ENCODE assay signal across 8 mouse cellular contexts in the genomic region with DNA sequence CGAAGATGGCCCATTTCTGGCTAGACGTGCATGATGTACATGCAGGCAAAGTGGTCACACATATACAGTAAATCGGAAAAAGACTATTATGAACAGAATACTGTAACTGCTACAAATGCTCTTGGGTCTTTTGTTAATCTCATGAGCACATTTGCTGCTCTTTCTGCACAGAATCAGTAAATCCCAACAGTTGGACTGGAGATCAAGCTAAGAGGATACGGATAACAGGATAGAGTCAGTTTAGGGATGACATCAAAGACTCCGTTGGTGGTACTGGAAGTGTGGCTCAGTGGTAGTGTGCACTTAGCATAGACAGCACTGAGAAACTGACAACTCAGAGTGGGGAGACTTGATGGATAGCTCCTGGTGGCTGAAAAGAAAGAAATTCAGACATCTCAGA. TPM values are rescaled to one million over a fixed set of nuclear protein-coding genes. Genes with fewer than 3 reads are reported as not detected.
DNase-seq lines count a peak whose midpoint lies in the region; ATAC-seq and TF ChIP-seq lines count a peak whose summit lies in the region.

No protein-coding gene starts in this region.

- H3K36me3 ChIP-seq in kidney, embryonic 14.5 days (ENCODE audit: control insufficient read depth, insufficient read depth, low read length) = peaks cover 21% of the 10 kb centered on the region
- H3K36me3 ChIP-seq in hindbrain, embryonic 16.5 days (ENCODE audit: control insufficient read depth, insufficient read depth, low read length) = peaks cover 12% of the 10 kb centered on the region; the same call in 1 of the 2 replicates

- peak overlapping the region; percentile 87 for H3K4me3 ChIP-seq in kidney, embryonic 14.5 days (ENCODE audit: low read length)
- H3K4me3 ChIP-seq in bone marrow macrophage, adult 2 months (ENCODE audit: insufficient read depth, low read length) = peak overlapping the region; percentile 81
- peak overlapping the region; percentile 63 for H3K4me3 ChIP-seq in hindbrain, embryonic 16.5 days (ENCODE audit: low read length)

- TF ChIP-seq CTCF in bone marrow macrophage, adult 2 months (IDR thresholded peaks at IDR 0.05; ENCODE audit: low read depth, low read length) = no peak

- H3K27me3 ChIP-seq in kidney, embryonic 14.5 days (ENCODE audit: control insufficient read depth, insufficient read depth, low read length) = no peaks in the 10 kb centered on the region
- H3K27me3 ChIP-seq in hindbrain, embryonic 16.5 days (replicated peaks; ENCODE audit: control insufficient read depth, insufficient read depth, low read length) = no peaks in the 10 kb centered on the region

- WGBS in kidney, embryonic 14.5 days = 35% methylated on average over 5 of the region's 5 CpGs
- 34% methylated on average over 5 of the region's 5 CpGs for WGBS in hindbrain, embryonic 16.5 days

- no peak for TF ChIP-seq POLR2A in bone marrow macrophage, adult 2 months (IDR thresholded peaks at IDR 0.05; ENCODE audit: borderline replicate concordance, low read depth, low read length)

- peaks cover 10% of the 10 kb centered on the region; the same call in 1 of the 2 replicates for H3K4me1 ChIP-seq in kidney, embryonic 14.5 days (ENCODE audit: control insufficient read depth, insufficient read depth, low read length)
- peaks cover 32% of the 10 kb centered on the region for H3K4me1 ChIP-seq in bone marrow macrophage, adult 2 months (ENCODE audit: control insufficient read depth, insufficient read depth, low read length)
- peaks cover 10% of the 10 kb centered on the region for H3K4me1 ChIP-seq in hindbrain, embryonic 16.5 days (ENCODE audit: control insufficient read depth, insufficient read depth, low read depth, low read length)

- no peaks in the 10 kb centered on the region for H3K9me3 ChIP-seq in kidney, embryonic 14.5 days (ENCODE audit: control insufficient read depth, low read length)
- H3K9me3 ChIP-seq in hindbrain, embryonic 16.5 days (ENCODE audit: control insufficient read depth, low read length) = no peaks in the 10 kb centered on the region

- H3K27ac ChIP-seq in kidney, embryonic 14.5 days (ENCODE audit: low read depth, low read length) = peak overlapping the region; percentile 96; the same call in 1 of the 2 replicates
- peak overlapping the region; percentile 86 for H3K27ac ChIP-seq in bone marrow macrophage, adult 2 months (ENCODE audit: insufficient read depth, low read depth, low read length)
- H3K27ac ChIP-seq in hindbrain, embryonic 16.5 days (ENCODE audit: low read depth, low read length) = peak overlapping the region; percentile 88

- no peak for ATAC-seq in kidney, embryonic 14.5 days (ENCODE audit: low FRiP score, low TSS enrichment)
- no peak for ATAC-seq in hindbrain, embryonic 16.5 days

- peak overlapping the region; percentile 76 for H3K4me2 ChIP-seq in kidney, embryonic 14.5 days (replicated peaks; ENCODE audit: low read depth, low read length)
- H3K4me2 ChIP-seq in hindbrain, embryonic 16.5 days (ENCODE audit: low read length) = peak overlapping the region; percentile 68

- H3K9ac ChIP-seq in kidney, embryonic 14.5 days (ENCODE audit: low read depth, low read length) = peak overlapping the region; percentile 85
- peak overlapping the region; percentile 82 for H3K9ac ChIP-seq in hindbrain, embryonic 16.5 days (ENCODE audit: low read depth, low read length)

- no peak for DNase-seq in kidney, postnatal 14 days
- DNase-seq in naive thymus-derived CD4-positive, alpha-beta T cell, adult 2 months (ENCODE audit: low read depth) = peak; percentile 57
- DNase-seq in natural killer cell, adult 2 months (ENCODE audit: low spot score in 2 of 2) = no peak
- no peak for DNase-seq in urinary bladder, adult 18-20 months (ENCODE audit: low spot score in 2 of 2)
- DNase-seq in urinary bladder, postnatal 4 days (ENCODE audit: low spot score in 2 of 2) = no peak

RNA-seq across cellular contexts. Expression of gene Ifnar1, which starts 0.8 kb away (rescaled TPM):
- 37.8 and 69.6 TPM in 2 replicates for polyA plus RNA-seq in kidney, embryonic 14.5 days (2014; fragmentation: Nextera tagmentation; extraction: Ambion mirVana)
- 89.1 and 92.5 TPM in 2 replicates for polyA plus RNA-seq in bone marrow macrophage, adult 2 months (2012; ENCODE audit: insufficient read depth, insufficient read length, missing spikeins)
- polyA plus RNA-seq in hindbrain, embryonic 16.5 days (2015; fragmentation: Nextera tagmentation; extraction: Ambion mirVana) = 42.7 and 49.2 TPM in 2 replicates
